Mouse (Mus musculus) macrophage (primary cell): ENCODE data around the gene Wnt9b. TPM values are rescaled to one million over a fixed set of nuclear protein-coding genes. Genes with fewer than 3 reads are reported as not detected.

Experiments used
- polyA plus RNA-seq: library from polyadenylated mRNA; stranded (reverse); fragments of 250-400 nt; gene quantifications from 3 replicates; pipeline ENCODE4 v1.2.4, GENCODE M21; 2018; ENCODE audit warnings: inconsistent platforms

Wnt9b gene
- polyA plus RNA-seq, 1 experiment from 2014 or later, result not detected

Other genes starting within 250 kb of the Wnt9b start
- gene Lrrc37a, start 245.2 kb downstream of the Wnt9b start, polyA plus RNA-seq, result not detected in 3 replicates
- gene Gm884, start 128.7 kb downstream of the Wnt9b start, polyA plus RNA-seq, result not detected in 3 replicates
- not detected in 3 replicates for gene Lyzl6, start 110.9 kb downstream of the Wnt9b start, polyA plus RNA-seq
- gene Rprml, start 100.3 kb downstream of the Wnt9b start, polyA plus RNA-seq, result not detected in 3 replicates
- 56.1 to 79.8 TPM (median 73.7 TPM) in 3 replicates for gene Gosr2, start 51.9 kb downstream of the Wnt9b start, polyA plus RNA-seq
- not detected in 3 replicates for gene Wnt3, start 24.3 kb upstream of the Wnt9b start, polyA plus RNA-seq
- gene Nsf, start 204.2 kb upstream of the Wnt9b start, polyA plus RNA-seq, result 58.7 to 88.9 TPM (median 64.1 TPM) in 3 replicates
- gene Arf2, start 216.9 kb upstream of the Wnt9b start, polyA plus RNA-seq, result 36.4 to 59.4 TPM (median 58.5 TPM) in 3 replicates